Mouse (Mus musculus): ENCODE results near the gene Acad11. TPM values are rescaled to one million over a fixed set of nuclear protein-coding genes. Genes with fewer than 3 reads are reported as not detected.

Gene Acad11
- total RNA-seq, 2 experiments from 2014 or later = 21.9 to 25.6 TPM

- no peak for DNase-seq (ENCODE audit: low spot score in 2 of 2)
- intact Hi-C loops (cut with DNase I) = loop anchor here (10.0 kb wide), 1 partner anchor 106 kb away; no protein-coding TSS in a partner anchor
Observed at GRCm38 (mm10) chr9:104078780-104079179, 15.6 kb downstream of the Acad11 start.

DNA sequence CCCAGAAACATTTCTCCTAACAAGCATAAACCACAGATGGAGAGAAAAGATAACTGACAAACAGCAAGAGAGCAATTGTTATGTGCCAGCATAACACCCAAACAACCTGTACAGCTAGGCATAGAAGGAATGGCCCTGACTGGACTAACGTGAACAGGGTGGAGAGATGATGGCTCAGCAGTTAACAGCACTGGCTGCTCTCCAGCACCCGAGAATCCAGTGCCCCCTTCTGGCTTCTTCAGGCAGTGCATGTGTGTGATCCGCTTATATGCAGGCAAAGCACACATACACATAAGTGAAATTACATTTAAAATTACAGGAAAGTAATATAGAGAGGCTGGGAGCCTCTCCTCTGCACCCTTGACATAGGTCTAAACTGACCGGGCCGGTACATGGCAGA, 16.2 kb downstream of the Acad11 start:
- intact Hi-C loops (cut with DNase I) = loop anchor here (10.0 kb wide), 1 partner anchor 105 kb away; no protein-coding TSS in a partner anchor
- no peak for DNase-seq (ENCODE audit: low spot score in 2 of 2)

DNA sequence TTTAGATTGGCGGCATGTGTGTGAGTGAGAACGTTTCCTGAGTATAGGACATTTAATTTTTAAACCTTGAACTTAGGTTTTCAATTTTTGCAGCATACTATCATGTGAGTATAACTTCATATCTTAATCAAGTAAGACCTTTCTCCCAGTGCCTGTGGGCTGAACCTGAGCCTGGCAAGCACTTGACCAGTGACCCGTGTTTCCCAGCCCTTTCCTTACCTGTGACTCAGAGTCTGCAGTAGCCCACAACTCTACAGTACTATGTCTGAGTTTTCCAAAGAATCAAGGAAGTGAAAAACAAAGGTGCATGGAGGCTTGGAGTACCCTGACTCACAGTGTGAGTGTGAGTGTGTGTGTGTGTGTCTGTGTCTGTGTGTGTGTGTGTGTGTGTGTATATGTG, 16.9 kb downstream of the Acad11 start:
- DNase-seq (ENCODE audit: low spot score in 2 of 2) = no peak
- intact Hi-C loops (cut with DNase I) = loop anchor here (10.0 kb wide), 1 partner anchor 75 kb away; no protein-coding TSS in a partner anchor

GRCm38 (mm10) chr9:104085730-104086429, 22.7 kb downstream of the Acad11 start:
- no peak for DNase-seq (ENCODE audit: low spot score in 2 of 2)
- intact Hi-C loops (cut with DNase I) = loop anchor here (10.0 kb wide), 1 partner anchor 69 kb away; no protein-coding TSS in a partner anchor

- no peak for DNase-seq (ENCODE audit: low spot score in 2 of 2)
- intact Hi-C loops (cut with DNase I) = loop anchor here (10.0 kb wide), 1 partner anchor 66 kb away; no protein-coding TSS in a partner anchor
Observed at GRCm38 (mm10) chr9:104088555-104088954, 25.4 kb downstream of the Acad11 start.

GRCm38 (mm10) chr9:104092945-104093344, 29.8 kb downstream of the Acad11 start:
- DNase-seq (ENCODE audit: low spot score in 2 of 2) = no peak
- intact Hi-C loops (cut with DNase I) = no loop called here

DNA sequence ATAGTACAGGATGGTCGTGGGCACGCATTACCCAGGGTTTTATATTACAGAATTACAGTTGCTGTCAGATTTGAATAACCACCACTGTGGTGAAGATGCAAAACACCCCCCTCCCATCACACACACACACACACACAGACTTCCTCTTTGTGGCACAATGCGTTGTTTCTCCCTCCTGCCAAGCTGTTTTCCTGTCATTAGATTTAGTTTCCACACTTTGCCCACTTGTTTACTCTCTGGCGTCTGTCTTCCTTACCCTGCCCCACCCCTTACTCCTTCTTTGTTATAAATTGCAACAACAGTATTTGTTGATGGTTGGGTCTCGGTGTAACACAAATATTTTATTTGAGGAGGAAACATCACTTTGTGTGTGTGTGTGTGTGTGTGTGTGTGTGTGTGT, 35.1 kb downstream of the Acad11 start:
- no peak for DNase-seq (ENCODE audit: low spot score in 2 of 2)
- intact Hi-C loops (cut with DNase I) = no loop called here

GRCm38 (mm10) chr9:104099060-104099459, 35.9 kb downstream of the Acad11 start:
- DNase-seq (ENCODE audit: low spot score in 2 of 2) = no peak
- intact Hi-C loops (cut with DNase I) = no loop called here

- intact Hi-C loops (cut with DNase I) = no loop called here
- DNase-seq (ENCODE audit: low spot score in 2 of 2) = no peak
Observed at GRCm38 (mm10) chr9:104100822-104101221, 37.6 kb downstream of the Acad11 start.

GRCm38 (mm10) chr9:104101458-104101857, 38.3 kb downstream of the Acad11 start:
- no peak for DNase-seq (ENCODE audit: low spot score in 2 of 2)
- intact Hi-C loops (cut with DNase I) = no loop called here

- intact Hi-C loops (cut with DNase I) = no loop called here
- DNase-seq (ENCODE audit: low spot score in 2 of 2) = no peak
Observed at GRCm38 (mm10) chr9:104102301-104102700, 39.1 kb downstream of the Acad11 start.

DNA sequence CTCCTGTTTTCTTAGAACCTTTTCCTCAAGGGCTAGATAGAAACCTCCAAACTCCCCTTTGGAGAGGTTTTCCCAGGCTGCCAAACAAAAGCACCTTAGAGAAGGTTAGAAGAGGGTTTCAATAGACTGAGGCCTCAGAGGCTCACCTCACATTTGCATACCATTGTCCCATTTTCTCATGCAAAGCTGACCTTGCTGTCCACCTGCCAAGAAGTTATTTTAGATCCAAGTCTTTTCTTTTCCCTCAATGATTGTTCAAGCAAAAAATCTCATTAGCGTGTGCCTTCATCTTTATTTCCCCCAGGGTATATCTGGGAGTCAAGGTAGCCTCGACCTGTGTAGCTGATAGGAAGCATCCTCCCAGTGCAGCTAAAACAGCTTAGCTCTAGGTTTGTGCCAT, 39.7 kb downstream of the Acad11 start:
- intact Hi-C loops (cut with DNase I) = no loop called here

DNA sequence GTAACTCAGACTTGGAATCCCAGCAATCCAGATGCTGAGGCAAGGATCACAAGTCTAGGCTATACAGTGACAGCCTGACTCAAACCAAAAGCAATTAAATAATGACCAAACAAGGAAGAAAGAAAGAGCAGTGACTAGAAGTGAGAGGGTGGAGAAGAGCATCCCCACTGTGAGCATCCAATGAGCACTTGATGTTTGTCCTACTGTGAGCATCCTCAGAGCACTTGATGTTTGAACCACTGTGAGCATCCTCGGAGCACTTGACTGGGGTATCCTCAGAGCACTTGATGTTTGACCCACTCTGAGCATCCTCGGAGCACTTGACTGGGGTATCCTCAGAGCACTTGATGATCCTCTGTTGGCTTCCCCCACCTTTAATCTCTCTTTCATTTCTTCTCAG, 41.8 kb downstream of the Acad11 start:
- no peak for DNase-seq (ENCODE audit: low spot score in 2 of 2)
- intact Hi-C loops (cut with DNase I) = no loop called here

More for the DNA sequence above, 39.7 kb downstream of the Acad11 start:
- no peak for DNase-seq (ENCODE audit: low spot score in 2 of 2)

DNA sequence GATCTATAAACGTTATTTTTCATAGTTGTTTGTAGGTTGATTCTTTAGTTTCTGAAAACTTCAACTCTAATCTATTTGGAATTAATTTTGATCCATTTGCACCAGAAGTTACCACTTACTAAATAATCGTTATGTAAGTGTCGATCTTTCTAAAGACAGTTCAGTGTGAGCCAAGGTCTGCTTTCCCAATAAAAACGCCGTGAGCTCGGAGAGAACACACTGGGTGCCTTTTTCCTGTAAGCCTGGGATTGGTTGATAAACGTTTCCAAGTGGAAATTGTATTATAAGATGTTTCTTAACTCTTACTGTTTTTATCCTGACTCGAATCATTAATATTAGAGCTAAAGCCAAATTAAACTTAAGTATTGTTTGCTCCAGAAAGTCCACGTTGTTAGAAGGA, 43.8 kb downstream of the Acad11 start:
- intact Hi-C loops (cut with DNase I) = no loop called here
- DNase-seq (ENCODE audit: low spot score in 2 of 2) = no peak

GRCm38 (mm10) chr9:104107482-104107881, 44.3 kb downstream of the Acad11 start:
- no peak for DNase-seq (ENCODE audit: low spot score in 2 of 2)
- intact Hi-C loops (cut with DNase I) = no loop called here

- intact Hi-C loops (cut with DNase I) = no loop called here
Observed at GRCm38 (mm10) chr9:104108571-104109143, 45.5 kb downstream of the Acad11 start.

DNA sequence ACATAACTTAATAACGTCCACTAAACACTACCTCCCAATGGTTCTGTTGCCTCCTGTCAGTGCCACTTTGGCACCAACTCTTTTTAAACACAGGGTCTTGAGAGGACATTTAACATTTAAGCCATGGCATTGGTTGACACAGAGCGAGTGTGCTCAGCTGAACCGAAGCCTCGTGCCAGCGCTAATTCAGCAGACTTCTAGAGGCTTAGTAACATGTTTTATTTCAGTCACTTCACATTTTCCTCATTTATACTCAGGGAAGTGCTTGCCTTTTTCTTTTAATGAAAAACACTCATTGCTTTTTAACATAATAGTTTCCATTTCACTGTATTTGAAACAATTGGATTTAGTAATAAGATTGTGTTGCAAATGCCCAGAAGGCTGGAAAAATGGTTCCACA, 46.0 kb downstream of the Acad11 start:
- intact Hi-C loops (cut with DNase I) = no loop called here
- DNase-seq (ENCODE audit: low spot score in 2 of 2) = no peak

More at GRCm38 (mm10) chr9:104108571-104109143, 45.5 kb downstream of the Acad11 start:
- no peak for DNase-seq (ENCODE audit: low spot score in 2 of 2)

DNA sequence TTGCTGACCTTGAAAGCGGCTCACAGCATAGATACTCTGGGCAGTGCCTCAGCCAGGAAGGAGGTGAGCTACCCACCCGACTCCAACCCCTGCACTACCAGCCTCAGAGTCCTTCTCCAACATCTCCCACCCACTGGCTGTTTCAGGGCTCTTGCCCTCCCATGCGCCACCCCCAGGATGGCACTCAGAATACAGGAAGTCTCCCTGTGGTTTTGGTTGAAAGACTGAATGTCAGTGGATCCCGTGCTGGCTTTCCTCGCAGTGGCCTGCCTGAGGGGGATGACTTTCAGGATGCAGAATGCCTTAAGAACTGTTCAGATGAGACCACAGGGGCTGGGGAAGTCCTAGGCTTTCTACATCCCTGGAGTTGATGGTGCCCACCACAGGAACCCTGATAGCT, 59.9 kb downstream of the Acad11 start:
- intact Hi-C loops (cut with DNase I) = no loop called here

GRCm38 (mm10) chr9:104123622-104124021, 60.4 kb downstream of the Acad11 start:
- intact Hi-C loops (cut with DNase I) = no loop called here

More for the DNA sequence above, 59.9 kb downstream of the Acad11 start:
- no peak for DNase-seq (ENCODE audit: low spot score in 2 of 2)

GRCm38 (mm10) chr9:104126833-104127232, 63.7 kb downstream of the Acad11 start, which contains the start of gene Ackr4:
Ackr4 (minus strand) TSS chr9:104126933.
- intact Hi-C loops (cut with DNase I) = no loop called here

More at GRCm38 (mm10) chr9:104123622-104124021, 60.4 kb downstream of the Acad11 start:
- DNase-seq (ENCODE audit: low spot score in 2 of 2) = no peak

GRCm38 (mm10) chr9:104128110-104128509, 64.9 kb downstream of the Acad11 start:
- intact Hi-C loops (cut with DNase I) = no loop called here
- peak in 1 of 2 experiments; percentile 30 for DNase-seq (ENCODE audit: low spot score in 2 of 2)

More at GRCm38 (mm10) chr9:104126833-104127232, 63.7 kb downstream of the Acad11 start, which contains the start of gene Ackr4:
- no peak for DNase-seq (ENCODE audit: low spot score in 2 of 2)

Measured in left cerebral cortex, postnatal 36 days (tissue).